ENCODE assay signal across 19 mouse cellular contexts in genomic region chr5:53961229-53961628, GRCm38 (mm10). TPM values are rescaled to one million over a fixed set of nuclear protein-coding genes. Genes with fewer than 3 reads are reported as not detected.
A peak's percentile ranks its signal among the peaks of the same experiment; 100 is the strongest.
DNase-seq lines count a peak whose midpoint lies in the region; ATAC-seq and TF ChIP-seq lines count a peak whose summit lies in the region.
"Had no signal": no experiment of that assay in that cellular context is flagged by ENCODE, and none has a peak within 500 bp of the region (broad histone marks: within the 10 kb centered on the region; RNA-seq: fewer than 3 reads in every experiment).

No protein-coding gene starts in this region.

- no peaks in the 10 kb centered on the region for H3K9me3 ChIP-seq in liver, embryonic 12.5 days (replicated peaks)
- no peaks in the 10 kb centered on the region for H3K9me3 ChIP-seq in lung, embryonic 16.5 days (ENCODE audit: control insufficient read depth, low read length)
- no peaks in the 10 kb centered on the region for H3K9me3 ChIP-seq in stomach, embryonic 15.5 days
- H3K9me3 ChIP-seq: embryonic facial prominence, embryonic 15.5 days; forebrain, embryonic 10.5 days; limb, embryonic 10.5 days; neural tube, embryonic 12.5 days had no signal

- no peak for TF ChIP-seq CTCF in liver, adult 2 months (IDR thresholded peaks at IDR 0.05; ENCODE audit: low read depth, low read length)

- DNase-seq in heart, adult 11 months = peak; percentile 78
- no peak for DNase-seq in heart, postnatal 4 days
- DNase-seq in liver, adult 2 months (ENCODE audit: extremely low read depth, low read depth, low spot score) = peak; percentile 46
- DNase-seq in layer of hippocampus, adult 8-10 months (ENCODE audit: low spot score in 2 of 2) = no peak
- DNase-seq: cerebellum, postnatal 14 days; embryo, embryonic 11 days; gastrocnemius, postnatal 25 days had no signal

- peaks cover 37% of the 10 kb centered on the region for H3K4me1 ChIP-seq in liver, adult 2 months (ENCODE audit: control insufficient read depth, insufficient read depth, low read length)
- H3K4me1 ChIP-seq in liver, embryonic 12.5 days = peaks cover 8% of the 10 kb centered on the region; the same call in 1 of the 2 replicates
- 0 out of 2 replicates have a peak, but pooled peaks cover 7% of the 10 kb centered on the region for H3K4me1 ChIP-seq in lung, embryonic 16.5 days (replicated peaks; ENCODE audit: control insufficient read depth, insufficient read depth, low read length)
- 0 out of 2 replicates have a peak, but pooled peaks cover 7% of the 10 kb centered on the region for H3K4me1 ChIP-seq in stomach, embryonic 15.5 days
- H3K4me1 ChIP-seq: embryonic facial prominence, embryonic 15.5 days; forebrain, embryonic 10.5 days; limb, embryonic 10.5 days; neural tube, embryonic 12.5 days had no signal

- H3K4me2 ChIP-seq in liver, embryonic 12.5 days = no peak overlapping the region
- no peak overlapping the region for H3K4me2 ChIP-seq in lung, embryonic 16.5 days (ENCODE audit: low read depth, low read length)
- no peak overlapping the region for H3K4me2 ChIP-seq in stomach, embryonic 15.5 days
- H3K4me2 ChIP-seq: embryonic facial prominence, embryonic 15.5 days; heart, embryonic 11.5 days; neural tube, embryonic 12.5 days had no signal

- H3K79me2 ChIP-seq in liver, adult 2 months (ENCODE audit: control insufficient read depth, insufficient read depth, low read length) = no peaks in the 10 kb centered on the region

- WGBS in liver, adult 2 months = 22% methylated on average over 5 of the region's 5 CpGs
- WGBS in liver, embryonic 12.5 days (ENCODE audit: insufficient replicate concordance) = 51% methylated on average over 5 of the region's 5 CpGs
- 34% methylated on average over 5 of the region's 5 CpGs for WGBS in lung, embryonic 16.5 days
- WGBS in stomach, embryonic 15.5 days = 34% methylated on average over 5 of the region's 5 CpGs

- H3K27me3 ChIP-seq in liver, adult 2 months (ENCODE audit: control insufficient read depth, insufficient read depth, low read length) = no peaks in the 10 kb centered on the region
- no peaks in the 10 kb centered on the region for H3K27me3 ChIP-seq in liver, embryonic 12.5 days (replicated peaks)
- no peaks in the 10 kb centered on the region for H3K27me3 ChIP-seq in lung, embryonic 16.5 days (ENCODE audit: control insufficient read depth, insufficient read depth, low read depth, low read length)
- no peaks in the 10 kb centered on the region for H3K27me3 ChIP-seq in stomach, embryonic 15.5 days (replicated peaks)
- H3K27me3 ChIP-seq: embryonic facial prominence, embryonic 15.5 days; neural tube, embryonic 12.5 days had no signal

- TF ChIP-seq POLR2A in liver, adult 2 months (IDR thresholded peaks at IDR 0.05; ENCODE audit: extremely low read depth, insufficient read depth, low read length) = no peak

- ATAC-seq in liver, embryonic 12.5 days = no peak
- peak; percentile 67 for ATAC-seq in lung, embryonic 16.5 days (ENCODE audit: low read depth)
- no peak for ATAC-seq in stomach, embryonic 15.5 days (ENCODE audit: insufficient read depth, low FRiP score, low read depth)
- no peak for ATAC-seq in monocyte, adult 5-6 weeks (replicated peaks; ENCODE audit: insufficient number of reproducible peaks, low FRiP score, low TSS enrichment, poor library complexity, severe bottlenecking)
- ATAC-seq: hindbrain, embryonic 16.5 days had no signal

- 0 out of 2 replicates have a peak overlapping the region, but pooled peaks have one; percentile 34 for H3K27ac ChIP-seq in liver, adult 2 months (replicated peaks; ENCODE audit: insufficient read depth, low read depth, low read length)
- no peak overlapping the region for H3K27ac ChIP-seq in liver, embryonic 12.5 days
- peak overlapping the region; percentile 81 for H3K27ac ChIP-seq in lung, embryonic 16.5 days (ENCODE audit: low read length)
- peak overlapping the region; percentile 60 for H3K27ac ChIP-seq in stomach, embryonic 15.5 days
- H3K27ac ChIP-seq: embryonic facial prominence, embryonic 15.5 days; forebrain, embryonic 10.5 days; left cerebral cortex, adult 2 months; limb, embryonic 10.5 days; liver, embryonic 14.5 days; neural tube, embryonic 12.5 days had no signal

- H3K36me3 ChIP-seq in liver, adult 2 months (ENCODE audit: control insufficient read depth, insufficient read depth, low read length) = no peaks in the 10 kb centered on the region
- H3K36me3 ChIP-seq in liver, embryonic 12.5 days = no peaks in the 10 kb centered on the region
- H3K36me3 ChIP-seq in lung, embryonic 16.5 days (ENCODE audit: control insufficient read depth, insufficient read depth, low read length) = no peaks in the 10 kb centered on the region
- no peaks in the 10 kb centered on the region for H3K36me3 ChIP-seq in stomach, embryonic 15.5 days
- H3K36me3 ChIP-seq: embryonic facial prominence, embryonic 15.5 days; forebrain, embryonic 10.5 days; limb, embryonic 10.5 days; neural tube, embryonic 12.5 days had no signal

- no peak overlapping the region for H3K4me3 ChIP-seq in liver, adult 2 months (ENCODE audit: insufficient read depth, low read depth, low read length)
- H3K4me3 ChIP-seq in liver, embryonic 12.5 days = no peak overlapping the region
- no peak overlapping the region for H3K4me3 ChIP-seq in lung, embryonic 16.5 days (ENCODE audit: low read length)
- no peak overlapping the region for H3K4me3 ChIP-seq in stomach, embryonic 15.5 days (replicated peaks)
- H3K4me3 ChIP-seq: embryonic facial prominence, embryonic 15.5 days; forebrain, embryonic 10.5 days; left cerebral cortex, adult 2 months; limb, embryonic 10.5 days; neural tube, embryonic 12.5 days had no signal

- no peak overlapping the region for H3K9ac ChIP-seq in liver, adult 2 months (ENCODE audit: low read depth, low read length)
- H3K9ac ChIP-seq in liver, embryonic 12.5 days = no peak overlapping the region
- H3K9ac ChIP-seq in lung, embryonic 16.5 days (ENCODE audit: low read length) = no peak overlapping the region
- H3K9ac ChIP-seq in stomach, embryonic 15.5 days = no peak overlapping the region
- H3K9ac ChIP-seq: embryonic facial prominence, embryonic 15.5 days; liver, embryonic 14.5 days; neural tube, embryonic 12.5 days had no signal

RNA-seq across cellular contexts. Expression of gene Stim2, which starts 37.1 kb away (rescaled TPM):
- total RNA-seq in heart, postnatal 4 days (2021) = 10 to 100 TPM; 27.6 to 27.9 TPM
- total RNA-seq in liver, adult 2 months (2014; rRNA removed) = 13.2 and 13.7 TPM in 2 replicates
- polyA plus RNA-seq in liver, adult 2 months (2012; rRNA removed) = 7.1 and 12.2 TPM in 2 replicates
- 8.1 and 9.1 TPM in 2 replicates for polyA plus RNA-seq in liver, embryonic 12.5 days (2016; fragmentation: Nextera tagmentation; extraction: Ambion mirVana)
- polyA plus RNA-seq in lung, embryonic 16.5 days (2015; fragmentation: Nextera tagmentation; extraction: Ambion mirVana) = 15.6 and 20.7 TPM in 2 replicates
- 17.9 and 19.2 TPM in 2 replicates for polyA plus RNA-seq in stomach, embryonic 15.5 days (2015; fragmentation: Nextera tagmentation; extraction: Ambion mirVana)
- 49.7 to 63.6 TPM (median 59.8 TPM) in 3 replicates for total RNA-seq in monocyte, adult 5-6 weeks (2017)
- 100 to 1,000 TPM; 129 to 184 (median 146) TPM for total RNA-seq in layer of hippocampus, adult 8-10 months (2022)

Comparison
In these comparisons a context has a peak if more than half of its experiments do, and no peak if none do; other contexts are left out.
1. DNase-seq: peak in heart, adult 11 months (single experiment) and liver, adult 2 months (single experiment); none in heart, postnatal 4 days (single experiment) and layer of hippocampus, adult 8-10 months (0 of 2).